Mouse (Mus musculus): Measurements from ENCODE around the gene Ascl5.

DNA sequence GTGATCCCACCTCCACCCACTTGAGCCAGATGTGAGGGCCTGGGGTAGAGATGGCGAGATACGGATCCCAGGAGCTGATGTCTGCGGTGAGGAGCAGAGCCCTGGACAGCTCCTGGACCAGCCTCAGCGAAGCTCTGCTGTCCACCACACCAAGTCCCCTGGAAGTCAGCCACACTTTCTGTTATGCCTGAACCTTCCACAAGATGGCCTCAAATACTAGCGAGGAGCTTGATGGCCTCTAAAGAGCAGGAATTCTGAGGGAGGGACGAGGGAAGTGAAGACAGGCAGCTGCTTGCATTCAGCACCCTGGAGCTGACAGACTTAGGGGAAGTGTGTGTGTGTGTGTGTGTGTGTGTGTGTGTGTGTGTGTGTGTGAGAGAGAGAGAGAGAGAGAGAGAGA, 861 bp downstream of the Ascl5 start:
- TF ChIP-seq MAFK (IDR thresholded peaks at IDR 0.05; ENCODE audit: insufficient read depth, low read depth, low read length) (no peak), HCFC1 (IDR thresholded peaks at IDR 0.05; ENCODE audit: borderline replicate concordance, insufficient read depth, low read length) (no peak)
